ENCODE assay signal across 21 mouse cellular contexts in genomic region chr3:97078436-97078835, GRCm38 (mm10).
DNase-seq lines count a peak whose midpoint lies in the region; ATAC-seq and TF ChIP-seq lines count a peak whose summit lies in the region.
"Had no signal": no experiment of that assay in that cellular context is flagged by ENCODE, and none has a peak within 500 bp of the region (broad histone marks: within the 10 kb centered on the region; RNA-seq: fewer than 3 reads in every experiment).

No protein-coding gene starts in this region.

- DNase-seq in heart, postnatal 0 days (ENCODE audit: low spot score) = no peak
- no peak for DNase-seq in heart, embryonic 10.5 days (ENCODE audit: low spot score)
- DNase-seq in lung, embryonic 14.5 days = no peak
- DNase-seq in lung, postnatal 10 days = no peak
- DNase-seq in ES-CJ7 (ENCODE audit: low read depth, low spot score) = peak; percentile 47
- DNase-seq in right cerebral cortex, postnatal 4 days = no peak
- DNase-seq in kidney, postnatal 10 days = no peak
- DNase-seq: adrenal gland, postnatal 25 days; cerebellum, adult 18-20 months; gastrocnemius, postnatal 10 days; heart, adult 18-20 months; heart, postnatal 10 days; left cerebral cortex, postnatal 4 days; thymus, postnatal 25 days had no signal

- H3K4me2 ChIP-seq in heart, postnatal 0 days (ENCODE audit: low read depth, low read length) = no peak overlapping the region
- no peak overlapping the region for H3K4me2 ChIP-seq in lung, embryonic 14.5 days
- H3K4me2 ChIP-seq: embryonic facial prominence, embryonic 12.5 days; liver, embryonic 12.5 days; lung, embryonic 15.5 days; midbrain, embryonic 13.5 days had no signal

- H3K36me3 ChIP-seq in heart, postnatal 0 days (replicated peaks; ENCODE audit: control insufficient read depth, insufficient read depth, low read length) = no peaks in the 10 kb centered on the region
- no peaks in the 10 kb centered on the region for H3K36me3 ChIP-seq in heart, embryonic 10.5 days
- no peaks in the 10 kb centered on the region for H3K36me3 ChIP-seq in lung, embryonic 14.5 days (ENCODE audit: insufficient read depth)
- H3K36me3 ChIP-seq: embryonic facial prominence, embryonic 12.5 days; liver, embryonic 12.5 days; lung, embryonic 15.5 days; midbrain, embryonic 13.5 days had no signal

- no peak for TF ChIP-seq EP300 in heart, postnatal 0 days (IDR thresholded peaks at IDR 0.05; ENCODE audit: low read depth)

- no peaks in the 10 kb centered on the region for H3K9me3 ChIP-seq in heart, postnatal 0 days (replicated peaks; ENCODE audit: control insufficient read depth, low read length)
- no peaks in the 10 kb centered on the region for H3K9me3 ChIP-seq in heart, embryonic 10.5 days
- no peaks in the 10 kb centered on the region for H3K9me3 ChIP-seq in lung, embryonic 14.5 days (ENCODE audit: low read depth, low read length)
- H3K9me3 ChIP-seq: embryonic facial prominence, embryonic 12.5 days; liver, embryonic 12.5 days; lung, embryonic 15.5 days; midbrain, embryonic 13.5 days had no signal

- no peak for ATAC-seq in heart, postnatal 0 days (ENCODE audit: insufficient read depth, low read depth)
- ATAC-seq in lung, embryonic 14.5 days (ENCODE audit: insufficient read depth) = no peak
- ATAC-seq: forebrain, embryonic 14.5 days; liver, embryonic 12.5 days; midbrain, embryonic 13.5 days had no signal

- H3K27me3 ChIP-seq in heart, postnatal 0 days (ENCODE audit: control insufficient read depth, insufficient read depth, low read length) = no peaks in the 10 kb centered on the region
- H3K27me3 ChIP-seq in heart, embryonic 10.5 days (ENCODE audit: insufficient read depth, poor library complexity, severe bottlenecking) = peaks cover 12% of the 10 kb centered on the region
- H3K27me3 ChIP-seq in lung, embryonic 14.5 days (ENCODE audit: insufficient read depth, low read length) = no peaks in the 10 kb centered on the region
- H3K27me3 ChIP-seq: CH12.LX; embryonic facial prominence, embryonic 12.5 days; liver, embryonic 12.5 days; lung, embryonic 15.5 days; midbrain, embryonic 13.5 days had no signal

- TF ChIP-seq POLR2A in embryonic fibroblast, embryonic 13.5 days (IDR thresholded peaks at IDR 0.05; ENCODE audit: low read depth, low read length) = no peak

- peak; percentile 18; the same call in 1 of the 2 replicates for TF ChIP-seq CTCF in heart, postnatal 0 days (IDR thresholded peaks at IDR 0.05; ENCODE audit: low read depth)
- TF ChIP-seq CTCF in lung, embryonic 14.5 days (IDR thresholded peaks at IDR 0.05; ENCODE audit: low read depth) = peak; percentile 50
- TF ChIP-seq CTCF in embryonic fibroblast, embryonic 13.5 days (IDR thresholded peaks at IDR 0.05; ENCODE audit: borderline replicate concordance, insufficient read depth, low read length) = 0 out of 2 replicates have a peak, but pooled peaks have one; percentile 6

- WGBS in heart, postnatal 0 days = 58% methylated on average over 4 of the region's 4 CpGs
- 50% methylated on average over 4 of the region's 4 CpGs for WGBS in heart, embryonic 10.5 days
- WGBS in lung, embryonic 14.5 days = 43% methylated on average over 4 of the region's 4 CpGs

- H3K4me3 ChIP-seq in heart, postnatal 0 days (ENCODE audit: low read depth, low read length) = no peak overlapping the region
- no peak overlapping the region for H3K4me3 ChIP-seq in heart, embryonic 10.5 days
- H3K4me3 ChIP-seq in lung, embryonic 14.5 days (ENCODE audit: low read depth, low read length) = no peak overlapping the region
- no peak overlapping the region for H3K4me3 ChIP-seq in embryonic fibroblast, embryonic 13.5 days (ENCODE audit: insufficient read depth, low read length)
- H3K4me3 ChIP-seq: embryonic facial prominence, embryonic 12.5 days; liver, embryonic 12.5 days; lung, embryonic 15.5 days; midbrain, embryonic 13.5 days had no signal

- H3K27ac ChIP-seq in heart, postnatal 0 days (ENCODE audit: low read depth) = no peak overlapping the region
- H3K27ac ChIP-seq in heart, embryonic 10.5 days = no peak overlapping the region
- H3K27ac ChIP-seq in lung, embryonic 14.5 days (ENCODE audit: low read depth) = no peak overlapping the region
- no peak overlapping the region for H3K27ac ChIP-seq in embryonic fibroblast, embryonic 13.5 days (ENCODE audit: insufficient read depth, low read length)
- H3K27ac ChIP-seq: embryonic facial prominence, embryonic 12.5 days; liver, embryonic 12.5 days; lung, embryonic 15.5 days; midbrain, embryonic 13.5 days had no signal

- H3K4me1 ChIP-seq in heart, postnatal 0 days (ENCODE audit: control insufficient read depth, insufficient read depth) = peaks cover 4% of the 10 kb centered on the region; the same call in 1 of the 2 replicates
- H3K4me1 ChIP-seq in heart, embryonic 10.5 days = peaks cover 18% of the 10 kb centered on the region
- H3K4me1 ChIP-seq in lung, embryonic 14.5 days (ENCODE audit: insufficient read depth) = peaks cover 4% of the 10 kb centered on the region; the same call in 1 of the 2 replicates
- H3K4me1 ChIP-seq in embryonic fibroblast, embryonic 13.5 days (ENCODE audit: control insufficient read depth, insufficient read depth, low read length) = 0 out of 2 replicates have a peak, but pooled peaks cover 4% of the 10 kb centered on the region
- H3K4me1 ChIP-seq: embryonic facial prominence, embryonic 12.5 days; liver, embryonic 12.5 days had no signal

- H3K9ac ChIP-seq in heart, postnatal 0 days (replicated peaks; ENCODE audit: low read depth, low read length) = no peak overlapping the region
- no peak overlapping the region for H3K9ac ChIP-seq in lung, embryonic 14.5 days
- H3K9ac ChIP-seq: embryonic facial prominence, embryonic 12.5 days; liver, embryonic 12.5 days; lung, embryonic 15.5 days; midbrain, embryonic 13.5 days had no signal
